Mouse (Mus musculus) embryonic facial prominence, embryonic 12.5 days (tissue): ENCODE results near the gene Gm10338. TPM values are rescaled to one million over a fixed set of nuclear protein-coding genes. Genes with fewer than 3 reads are reported as not detected.
"Not testable (repeated sequence)": the region's sequence is repeated elsewhere in the genome, so short reads cannot be mapped to it uniquely, and the experiment has no call there.

Experiments used
- ATAC-seq: fragments of 200-750 bp; cut with Nextera tagmentation; 2 replicates; pipeline ENCODE4 v1.8.0; 2017; ENCODE audit not compliant: insufficient number of reproducible peaks, insufficient read depth, low FRiP score, low TSS enrichment
- H3K27ac ChIP-seq: fragments of 300-500 bp; sonication (generic); 2 replicates; pipeline ENCODE4 v1.5.1; 2016; ENCODE audit warnings: mild to moderate bottlenecking
- H3K27me3 ChIP-seq: fragments of 300-500 bp; sonication (generic); 2 replicates; pipeline ENCODE4 v1.6.1; 2016; ENCODE audit warnings: mild to moderate bottlenecking, moderate library complexity
- H3K36me3 ChIP-seq: fragments of 300-500 bp; sonication (generic); 2 replicates; pipeline ENCODE4 v1.6.1; 2016; ENCODE audit warnings: mild to moderate bottlenecking
- H3K4me1 ChIP-seq: fragments of 300-500 bp; sonication (generic); 2 replicates; pipeline ENCODE4 v1.6.1; 2016
- H3K4me2 ChIP-seq: fragments of 300-500 bp; sonication (generic); replicated peaks from 2 replicates; pipeline ENCODE4 v1.6.1; 2016; ENCODE audit warnings: mild to moderate bottlenecking, moderate library complexity
- H3K4me3 ChIP-seq: fragments of 300-500 bp; sonication (generic); 2 replicates; pipeline ENCODE4 v1.5.1; 2016; ENCODE audit warnings: mild to moderate bottlenecking
- H3K9ac ChIP-seq: fragments of 300-500 bp; sonication (generic); 2 replicates; pipeline ENCODE4 v1.6.1; 2016; ENCODE audit warnings: mild to moderate bottlenecking, moderate library complexity
- H3K9me3 ChIP-seq: fragments of 300-500 bp; sonication (generic); 2 replicates; pipeline ENCODE4 v1.6.1; 2016; ENCODE audit warnings: mild to moderate bottlenecking, moderate library complexity
- WGBS: fragments of 180-500 bp; shearing (Covaris S2); methylation state at CpG from one replicate; pipeline ENCODE4 v1.1.7; 2016; 5-methylcytosine and 5-hydroxymethylcytosine counted together
- polyA plus RNA-seq: library from polyadenylated mRNA; unstranded; fragments of >200 nt; fragmentation: Nextera tagmentation; extraction: Ambion mirVana; gene quantifications from 2 replicates; pipeline ENCODE4 v1.2.1, GENCODE M21; 2016

Gm10338 gene
- not detected in 2 replicates for polyA plus RNA-seq

GRCm38 (mm10) chr14:7595492-7595891 lies at the start of gene Gm10338:
Gene Gm10338 (minus strand): TSS chr14:7595592.
- H3K4me3 ChIP-seq, H3K4me1 ChIP-seq, H3K9ac ChIP-seq, H3K27me3 ChIP-seq, H3K36me3 ChIP-seq, ATAC-seq, H3K4me2 ChIP-seq, H3K27ac ChIP-seq, H3K9me3 ChIP-seq: not testable (repeated sequence)
- WGBS, result no CpG with 5 or more reads among the region's 2 CpGs

DNA sequence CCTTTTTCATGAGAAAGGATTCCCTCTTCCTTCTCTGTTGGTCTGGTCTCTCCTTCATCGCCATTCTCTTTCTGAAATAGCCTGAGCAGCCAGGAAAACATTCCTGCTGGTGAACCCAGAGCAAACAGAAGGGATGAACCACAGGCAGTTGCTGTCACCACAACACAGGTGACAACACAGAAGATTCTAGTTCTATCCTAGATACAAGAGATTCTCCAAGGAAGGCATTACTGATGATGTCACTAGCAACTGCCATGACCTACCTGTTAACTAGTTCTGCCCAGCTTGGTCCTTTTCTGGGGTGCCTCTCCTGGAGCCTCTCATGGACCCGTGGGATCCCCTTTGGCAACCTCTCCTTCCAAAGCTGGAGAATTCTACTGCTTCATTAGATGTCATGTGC lies 48.5 kb upstream of the Gm10338 start, which contains the start of gene Gm10128:
Gene Gm10128 (minus strand): TSS at position 101 of the 400 bp plus-strand sequence.
- WGBS, result no CpG with 5 or more reads among the region's 2 CpGs
- not testable (repeated sequence) for H3K36me3 ChIP-seq, H3K9ac ChIP-seq, H3K4me3 ChIP-seq, H3K27ac ChIP-seq, ATAC-seq, H3K27me3 ChIP-seq, H3K4me2 ChIP-seq, H3K9me3 ChIP-seq, H3K4me1 ChIP-seq

GRCm38 (mm10) chr14:7568382-7568781 lies 27.0 kb downstream of the Gm10338 start, which contains the start of gene Gm3558:
Gene Gm3558 (minus strand): TSS chr14:7568566.
- H3K9me3 ChIP-seq, H3K4me1 ChIP-seq, H3K27me3 ChIP-seq, H3K27ac ChIP-seq, H3K36me3 ChIP-seq, ATAC-seq: not testable (repeated sequence)
- Histone ChIP-seq H3K4me2 (peak within 1 kb of the TSS; percentile 67), H3K4me3 (peak within 1 kb of the TSS; percentile 44), H3K9ac (peak within 1 kb of the TSS; percentile 30; the same call in 1 of the 2 replicates)
- WGBS, result no CpG with 5 or more reads among the region's 34 CpGs

- Histone ChIP-seq H3K4me2 (peak overlapping the region; percentile 67), H3K4me3 (peak overlapping the region; percentile 44), H3K9ac (peak overlapping the region; percentile 30; the same call in 1 of the 2 replicates)
- WGBS, result under 1% methylated on average over 19 of the region's 27 CpGs
- H3K36me3 ChIP-seq, H3K27ac ChIP-seq, H3K27me3 ChIP-seq, H3K9me3 ChIP-seq, ATAC-seq, H3K4me1 ChIP-seq: not testable (repeated sequence)
These were observed 27.5 kb downstream of the Gm10338 start for GRCm38 (mm10) chr14:7567890-7568289.

DNA sequence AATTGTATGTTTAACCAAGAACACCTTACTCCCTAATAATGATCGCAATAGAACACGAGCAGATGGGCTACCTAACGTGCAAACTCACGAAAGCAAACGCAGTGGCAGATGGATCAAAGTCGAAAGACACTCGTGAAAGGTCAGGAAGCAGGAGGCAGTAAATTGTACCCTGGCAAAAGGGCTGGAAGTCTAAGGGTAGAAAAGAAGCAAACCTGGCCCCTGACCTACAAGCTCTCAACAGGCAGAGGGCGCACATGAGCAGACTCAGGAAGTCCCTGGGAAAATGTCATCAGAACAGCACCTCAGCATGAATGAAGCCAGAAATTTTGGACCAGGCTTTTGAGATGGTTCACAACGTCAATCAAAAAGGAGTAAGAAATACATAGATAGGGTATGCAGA lies 28.1 kb downstream of the Gm10338 start:
- not testable (repeated sequence) for H3K4me3 ChIP-seq, H3K27me3 ChIP-seq, H3K36me3 ChIP-seq, H3K27ac ChIP-seq, ATAC-seq, H3K9ac ChIP-seq, H3K4me1 ChIP-seq, H3K4me2 ChIP-seq, H3K9me3 ChIP-seq
- WGBS, result 12% methylated on average over 8 of the region's 9 CpGs

Other genes with a start within 250 kb of the Gm10338 start
- not detected in 2 replicates for gene Gm8374, start 230.5 kb downstream of the Gm10338 start, polyA plus RNA-seq
- gene Gm3755, start 144.7 kb downstream of the Gm10338 start, polyA plus RNA-seq, result not detected in 2 replicates
- gene Gm3752, start 111.8 kb downstream of the Gm10338 start, polyA plus RNA-seq, result 1.1 and 1.3 TPM in 2 replicates
- gene Gm3558, start 27.0 kb downstream of the Gm10338 start, polyA plus RNA-seq, result 0.78 and 1.2 TPM in 2 replicates
- not detected in 2 replicates for gene Gm10128, start 48.4 kb upstream of the Gm10338 start, polyA plus RNA-seq
- not detected in 2 replicates for gene Gm26661, start 196.0 kb upstream of the Gm10338 start, polyA plus RNA-seq
- 32.8 and 32.9 TPM in 2 replicates for gene Flnb, start 222.4 kb upstream of the Gm10338 start, polyA plus RNA-seq